Mouse (Mus musculus) kidney, adult 9 months (tissue): ENCODE data around the gene Arhgap18.

Experiments
- DNase-seq: peaks from one replicate; pipeline ENCODE4 v3.0.0; 2022

Arhgap18 gene

DNA sequence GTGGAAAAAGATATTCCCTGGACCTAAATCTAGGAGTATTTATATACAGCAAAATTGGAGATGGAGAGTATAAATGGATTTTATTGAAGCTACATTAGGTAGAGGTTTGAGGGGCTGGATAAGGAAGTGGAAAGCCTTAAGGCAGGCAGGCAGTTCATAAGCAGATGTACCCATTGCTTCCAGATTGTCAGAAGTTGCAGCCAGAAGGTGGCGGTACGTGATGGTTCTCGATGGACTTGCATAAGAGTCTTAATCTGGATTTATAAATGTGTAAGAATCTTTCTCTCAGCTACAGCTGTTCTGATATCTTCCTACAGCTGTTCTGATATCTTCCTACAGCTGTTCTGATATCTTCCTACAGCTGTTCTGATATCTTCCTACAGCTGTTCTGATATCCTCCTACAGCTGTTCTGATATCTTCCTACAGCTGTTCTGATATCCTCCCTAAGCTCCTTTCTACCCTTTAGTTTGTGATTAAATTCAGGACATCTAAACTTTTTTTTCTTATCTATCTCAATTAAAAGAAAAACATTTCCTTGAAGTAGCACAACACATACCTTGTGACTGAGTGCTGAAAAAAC, 79.5 kb downstream of the Arhgap18 start:
- DNase-seq = no peak

DNA sequence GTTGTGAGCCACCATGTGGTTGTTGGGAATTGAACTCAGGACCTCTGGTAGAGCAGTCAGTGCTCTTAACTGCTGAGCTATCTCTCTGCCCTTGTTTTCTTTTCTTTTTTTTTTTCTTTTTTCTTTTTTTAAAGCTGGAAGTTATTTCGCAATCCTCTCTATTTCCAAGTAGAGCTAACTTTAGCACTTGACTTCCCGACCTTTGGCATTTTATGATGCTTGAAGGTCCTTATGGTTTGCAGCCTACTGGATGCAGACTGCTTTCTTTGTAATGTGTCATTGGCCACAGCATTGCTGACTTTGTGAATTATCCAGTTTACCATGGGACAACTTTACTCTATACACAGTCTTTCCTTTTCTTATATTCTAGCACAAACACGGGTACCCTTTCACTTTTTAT, 80.2 kb downstream of the Arhgap18 start:
- peak; percentile 31 for DNase-seq

DNA sequence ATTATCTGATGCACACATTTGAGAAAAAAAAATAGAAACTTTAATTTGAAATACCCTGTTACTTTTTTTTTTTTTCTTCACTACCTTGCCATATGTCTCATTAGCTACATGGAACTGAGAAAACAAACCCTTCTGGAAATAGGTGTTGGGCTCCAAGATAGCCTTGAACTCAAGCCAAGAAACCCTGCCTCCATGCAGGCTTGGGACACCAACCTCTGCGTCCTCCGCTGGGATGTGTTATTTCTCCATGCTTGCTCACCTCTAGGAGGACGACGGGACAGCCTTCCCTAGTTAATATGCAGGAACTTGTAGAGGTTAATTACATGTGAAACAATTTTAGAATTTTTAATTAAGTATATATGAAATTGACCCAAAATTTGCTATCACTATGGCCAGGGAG, 96.1 kb downstream of the Arhgap18 start:
- no peak for DNase-seq

DNA sequence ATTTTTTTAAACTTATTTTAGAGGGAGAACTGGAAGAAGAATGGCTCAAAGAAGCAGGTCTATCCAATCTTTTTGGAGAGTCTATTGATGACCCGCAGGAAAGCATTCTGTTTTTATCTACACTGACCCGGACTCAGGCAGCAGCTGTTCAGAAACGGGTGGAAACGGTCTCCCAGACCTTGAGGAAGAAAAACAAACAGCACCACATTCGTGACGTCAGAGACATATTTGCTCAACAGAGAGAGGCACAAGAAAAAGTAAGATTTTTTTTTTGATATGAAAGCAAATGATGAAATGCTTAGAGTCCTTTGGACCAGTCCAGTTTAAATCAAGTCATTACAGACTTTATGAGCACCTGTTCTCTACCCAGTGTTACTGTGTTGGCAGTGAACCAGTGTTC, 96.6 kb downstream of the Arhgap18 start:
- no peak for DNase-seq

DNA sequence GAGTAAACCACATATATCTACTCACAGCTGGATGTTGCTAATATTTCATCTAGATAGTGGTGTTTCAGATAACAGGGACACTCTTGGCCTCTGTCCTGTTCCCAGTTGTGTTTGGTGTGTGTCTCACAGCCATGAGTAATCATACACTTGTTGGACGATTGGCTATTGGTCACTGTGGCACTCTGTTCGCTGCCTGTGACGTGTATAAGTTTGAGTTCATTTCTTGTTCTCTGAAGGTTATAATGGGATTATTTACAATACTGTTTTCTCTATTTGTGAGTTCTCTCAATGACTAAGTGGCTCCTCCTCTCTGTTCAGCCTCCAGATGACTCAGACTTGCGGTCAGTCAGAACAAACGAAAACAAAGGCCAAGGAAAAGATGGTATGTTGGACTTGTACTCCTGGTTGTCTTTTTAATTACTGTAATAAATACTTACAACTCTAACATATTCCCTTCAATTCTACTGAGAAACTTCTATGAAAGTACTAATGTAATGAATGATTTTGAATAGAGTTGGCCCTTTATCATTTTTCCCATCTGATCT, 101.4 kb downstream of the Arhgap18 start:
- DNase-seq = no peak

DNA sequence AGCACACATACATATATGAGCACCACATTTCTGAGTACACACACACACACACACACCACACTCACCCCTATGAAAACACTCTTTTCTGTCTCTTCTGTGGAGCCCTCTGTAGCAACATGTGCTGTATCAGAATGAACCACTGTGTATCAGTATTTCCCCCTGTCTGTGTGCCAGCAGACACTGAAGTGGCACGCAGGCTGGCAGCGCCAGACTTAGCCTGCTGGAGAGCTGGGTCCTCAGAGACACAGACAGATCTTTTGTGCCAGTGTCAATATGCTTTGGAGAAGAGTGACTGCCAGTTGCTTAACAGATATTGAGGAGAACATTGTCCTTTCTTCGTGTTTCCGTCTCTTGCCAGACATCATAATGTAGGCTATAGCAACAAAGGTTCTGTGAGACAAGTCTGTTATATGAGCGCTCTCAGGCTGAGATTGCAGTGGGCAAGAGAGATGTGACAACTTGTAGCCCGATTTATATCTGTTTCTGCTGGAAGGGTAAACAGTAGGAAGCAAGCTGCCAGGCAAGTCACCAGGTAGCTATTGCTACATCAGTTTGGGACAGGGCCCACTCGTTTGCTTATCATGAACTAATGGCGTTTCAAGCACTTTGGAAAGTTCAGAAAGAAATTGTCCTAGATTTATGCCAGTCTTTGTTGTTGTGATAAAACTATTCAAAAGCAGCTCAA, 102.8 kb downstream of the Arhgap18 start:
- DNase-seq = no peak

GRCm38 (mm10) chr10:26857583-26857982, 104.4 kb downstream of the Arhgap18 start:
- DNase-seq = no peak

- no peak for DNase-seq
These were observed 105.3 kb downstream of the Arhgap18 start for GRCm38 (mm10) chr10:26858537-26858936.

DNA sequence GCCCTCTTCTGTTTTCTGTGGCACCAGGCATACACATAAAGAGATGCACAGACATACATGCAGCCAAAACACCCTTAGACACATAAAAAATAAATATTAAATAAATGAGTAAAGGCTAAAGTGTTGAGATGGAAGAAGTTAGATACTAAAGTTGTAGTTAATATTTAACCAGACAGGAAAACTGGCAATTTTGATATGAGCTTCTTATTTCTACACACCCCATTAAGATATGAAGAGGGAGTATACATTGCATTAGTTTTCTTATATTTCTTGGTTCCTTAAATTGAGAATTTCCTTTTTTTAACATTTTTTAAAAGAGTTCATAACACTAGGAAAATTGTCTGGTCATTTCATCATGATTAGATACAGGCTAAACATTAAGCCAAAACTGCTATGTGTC, 108.0 kb downstream of the Arhgap18 start:
- DNase-seq = no peak

GRCm38 (mm10) chr10:26862207-26862606, 109.0 kb downstream of the Arhgap18 start:
- no peak for DNase-seq

DNA sequence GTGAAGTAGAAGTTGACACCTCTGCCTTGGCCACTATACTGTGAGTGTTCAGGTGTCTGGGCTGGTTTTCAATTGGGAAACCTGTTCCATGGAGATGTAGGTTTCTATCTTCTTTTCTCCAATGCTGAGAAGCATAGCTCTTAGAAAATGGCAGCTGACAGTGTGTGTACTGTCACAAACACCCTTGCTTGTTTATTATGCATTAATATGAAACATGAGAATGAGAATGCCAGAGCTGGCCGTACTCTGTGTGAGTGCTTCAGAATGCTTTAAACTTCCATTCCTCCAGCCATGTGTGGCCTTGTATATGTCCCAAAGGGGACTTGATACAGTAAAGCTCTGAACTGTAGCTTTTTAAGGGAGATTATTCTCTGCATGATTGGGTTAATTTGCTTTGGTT, 110.8 kb downstream of the Arhgap18 start:
- DNase-seq = no peak

GRCm38 (mm10) chr10:26870802-26871201, 117.6 kb downstream of the Arhgap18 start:
- DNase-seq = no peak

- no peak for DNase-seq
These were observed 124.1 kb downstream of the Arhgap18 start for GRCm38 (mm10) chr10:26877309-26877708.

- DNase-seq = no peak
These were observed 125.8 kb downstream of the Arhgap18 start for GRCm38 (mm10) chr10:26878924-26879600.

GRCm38 (mm10) chr10:26884949-26885348, 131.7 kb downstream of the Arhgap18 start:
- DNase-seq = no peak

- DNase-seq = peak; percentile 57
These were observed 136.0 kb downstream of the Arhgap18 start for GRCm38 (mm10) chr10:26889226-26889625.

- DNase-seq = no peak
These were observed 136.5 kb downstream of the Arhgap18 start for GRCm38 (mm10) chr10:26889754-26890153.

DNA sequence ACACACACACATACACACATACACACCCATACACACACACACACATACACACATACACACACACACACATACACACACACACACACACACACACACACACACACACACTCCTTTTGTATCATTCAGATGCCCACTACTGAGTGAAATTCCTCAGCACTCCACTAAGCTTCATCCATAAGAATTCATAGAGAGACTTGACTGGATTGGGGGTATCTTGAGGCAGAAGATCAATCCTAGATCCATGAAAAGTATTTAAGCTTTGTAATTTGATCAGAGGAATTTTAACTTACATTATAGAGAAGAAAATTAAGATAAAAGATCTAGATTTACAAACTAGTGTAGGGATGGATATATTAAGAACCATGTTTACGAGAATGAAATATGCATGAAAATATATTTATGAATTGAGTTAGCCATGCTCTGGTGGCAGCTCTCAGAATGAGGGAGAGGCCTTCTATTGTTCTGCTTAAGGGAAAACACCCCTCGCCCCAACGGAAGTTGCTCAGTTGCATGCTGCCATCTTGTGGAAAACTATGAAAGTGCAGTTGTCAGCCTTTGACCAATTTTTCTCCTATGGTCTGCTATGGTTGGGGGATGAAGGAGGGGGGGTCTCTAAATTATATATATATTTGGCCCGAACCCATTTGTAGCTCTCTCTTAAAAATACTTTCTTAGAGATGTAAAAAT, 137.2 kb downstream of the Arhgap18 start:
- DNase-seq = peak; percentile 56

GRCm38 (mm10) chr10:26893091-26893490, 139.9 kb downstream of the Arhgap18 start:
- peak; percentile 66 for DNase-seq

DNA sequence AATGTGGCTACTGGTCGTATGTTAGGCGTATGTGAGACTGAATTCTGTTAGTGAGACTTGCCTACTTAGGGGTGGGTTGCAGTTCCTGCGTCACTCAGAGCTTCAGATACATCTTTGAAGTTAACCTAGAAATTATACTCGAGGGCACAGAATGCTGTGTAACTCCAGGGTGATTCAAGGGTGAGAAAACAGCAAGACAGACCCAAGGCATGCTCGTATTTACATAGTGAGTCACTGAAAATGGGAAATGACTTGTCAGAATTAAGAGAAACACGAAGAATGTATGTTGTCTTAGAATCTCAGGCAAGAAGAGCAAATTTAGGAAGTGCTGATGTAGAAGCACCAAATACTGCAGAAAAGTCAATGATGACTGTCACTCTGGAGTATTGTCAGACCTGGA, 142.5 kb downstream of the Arhgap18 start:
- no peak for DNase-seq

- no peak for DNase-seq
These were observed 147.2 kb downstream of the Arhgap18 start for GRCm38 (mm10) chr10:26900426-26900825.

GRCm38 (mm10) chr10:26903781-26904180, 150.6 kb downstream of the Arhgap18 start:
- no peak for DNase-seq

- no peak for DNase-seq
These were observed 158.0 kb downstream of the Arhgap18 start for GRCm38 (mm10) chr10:26911176-26911575.
